Mouse (Mus musculus) thymus, postnatal 14 days (tissue): Measurements from ENCODE around the gene Gm43191.

ENCODE experiments used
- DNase-seq: peaks from one replicate; pipeline ENCODE4 v3.0.0; 2021

Gene Gm43191

DNA sequence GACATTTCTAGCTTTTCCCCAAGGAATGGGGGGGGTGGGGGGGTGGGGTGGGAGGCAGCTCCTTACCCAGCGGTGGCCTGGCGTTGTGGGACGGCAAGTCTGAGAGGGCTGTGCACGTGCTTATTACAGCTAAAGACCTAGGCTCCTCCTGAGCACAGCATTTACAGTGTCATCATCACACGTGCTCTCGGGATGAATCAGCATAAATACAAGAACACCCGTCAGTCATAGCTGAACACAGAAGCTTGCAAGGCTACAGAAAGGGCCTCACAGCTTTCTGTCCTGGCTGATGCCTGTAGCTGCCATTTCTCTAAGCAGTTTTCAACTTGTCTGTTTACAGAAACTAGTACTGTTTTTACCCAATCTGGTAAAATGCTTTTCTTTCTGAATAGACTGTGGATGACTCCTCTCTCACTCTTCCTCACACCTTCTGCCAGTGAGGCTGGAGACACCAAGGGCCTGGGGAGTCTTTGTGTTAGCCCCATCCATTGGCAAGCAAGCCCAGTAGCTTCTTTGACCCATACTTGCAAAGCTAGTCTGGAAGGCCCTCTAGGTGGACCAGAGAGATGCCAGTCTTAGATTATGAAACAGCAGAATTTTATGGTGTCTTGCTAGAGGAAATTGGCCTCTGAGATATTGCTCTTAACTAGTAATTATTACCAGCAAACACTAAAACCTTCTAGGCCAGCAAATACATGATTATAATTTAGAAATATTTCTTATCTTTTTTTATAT is 60.3 kb downstream of the Gm43191 start:
- no peak for DNase-seq

DNA sequence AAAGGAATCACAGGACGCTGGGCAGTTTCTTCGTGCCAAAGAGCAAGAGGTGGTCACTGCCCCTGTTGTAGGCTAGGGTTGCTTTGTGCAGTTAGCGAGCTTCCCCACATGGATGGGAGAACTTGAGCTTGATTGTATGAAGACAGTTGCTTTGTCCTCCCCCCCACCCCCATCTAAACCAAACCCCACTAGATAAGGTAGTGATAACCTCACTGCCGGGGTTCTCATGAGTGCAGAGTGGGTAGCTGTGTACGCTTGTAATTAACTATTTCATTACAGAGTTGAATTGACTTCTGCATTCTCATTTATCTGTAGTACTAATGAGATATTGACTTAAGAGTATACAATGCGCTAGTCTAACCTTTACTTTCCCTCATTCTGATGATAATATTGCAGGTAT is 62.2 kb downstream of the Gm43191 start:
- DNase-seq: no peak

GRCm38 (mm10) chr3:116615318-116616068 is 65.6 kb downstream of the Gm43191 start:
- DNase-seq: no peak

DNA sequence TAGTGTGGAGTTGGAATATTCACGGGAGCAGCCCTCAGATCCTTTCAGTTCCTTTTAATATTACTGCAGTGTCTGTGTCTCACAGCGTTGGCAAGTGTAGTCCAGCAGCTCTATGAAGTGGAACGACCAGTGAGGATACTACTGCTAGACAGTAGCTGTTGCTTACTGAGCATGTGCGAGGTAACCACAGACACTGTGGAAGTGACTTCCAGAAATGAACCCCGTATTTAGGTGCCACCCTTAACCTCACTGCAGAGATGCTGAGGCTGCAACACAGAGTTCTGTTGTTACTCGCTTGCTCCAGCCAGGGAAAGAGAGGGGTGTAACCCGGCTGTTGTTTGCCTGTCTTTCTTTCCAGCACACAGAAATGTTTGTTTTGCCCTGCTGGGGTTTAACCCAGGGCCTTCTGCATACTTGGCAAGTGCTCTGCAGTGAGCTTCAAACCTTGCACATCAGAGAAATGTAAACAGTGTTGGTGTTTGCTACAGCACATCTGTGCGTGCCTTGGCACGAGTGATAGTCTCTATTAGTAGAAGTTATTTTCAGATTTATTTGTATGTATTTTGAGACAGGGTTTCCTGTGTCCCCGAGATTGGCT is 66.7 kb downstream of the Gm43191 start, which contains the start of gene Trmt13:
TSS of gene Trmt13 (minus strand) at position 293 of the 598 bp plus-strand sequence.
- no peak for DNase-seq

GRCm38 (mm10) chr3:116604570-116604969 is 76.5 kb downstream of the Gm43191 start:
- no peak for DNase-seq

- no peak for DNase-seq
These were observed 79.3 kb downstream of the Gm43191 start for GRCm38 (mm10) chr3:116601781-116602180.

- DNase-seq: no peak
These were observed 80.1 kb downstream of the Gm43191 start for GRCm38 (mm10) chr3:116601005-116601404.

DNA sequence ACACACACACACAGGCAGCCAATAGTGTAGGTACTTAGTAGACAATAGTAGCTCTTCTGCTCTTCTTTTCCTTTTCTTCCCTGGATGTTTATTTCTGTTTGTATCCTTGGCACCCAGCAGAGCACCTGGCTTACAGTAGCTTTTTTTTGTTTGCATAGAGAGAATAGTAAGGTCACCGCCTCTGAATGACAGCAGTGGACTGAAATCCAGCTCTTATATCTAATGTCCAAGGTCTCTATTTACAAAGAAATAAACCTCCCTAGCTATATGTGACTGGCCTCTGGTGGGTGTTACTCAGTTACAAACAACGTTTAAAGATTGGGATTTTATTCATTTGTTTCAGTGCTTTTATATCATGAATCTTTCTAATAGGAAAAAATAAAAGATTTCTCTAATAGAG is 81.4 kb downstream of the Gm43191 start:
- DNase-seq: no peak

DNA sequence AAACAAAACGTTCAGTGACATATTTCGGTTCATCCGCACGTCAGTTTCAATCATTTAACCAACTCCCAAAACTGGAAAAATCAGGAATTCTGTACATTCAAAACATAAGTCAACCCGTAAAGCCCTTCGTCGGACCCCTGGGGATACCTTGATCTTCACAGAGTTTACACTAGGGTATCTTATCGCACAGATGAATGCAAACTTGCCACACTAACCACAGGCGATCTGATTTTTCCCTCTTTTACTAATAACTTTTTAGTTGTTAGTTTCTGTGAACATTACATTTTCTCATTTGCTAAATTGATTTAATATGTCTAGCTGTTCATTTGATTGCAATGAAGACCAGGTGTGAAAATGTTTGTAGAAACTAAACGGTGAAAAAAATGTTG is 85.5 kb downstream of the Gm43191 start:
- no peak for DNase-seq

- DNase-seq: peak; percentile 98
These were observed 86.1 kb downstream of the Gm43191 start, which contains the start of gene Sass6 for GRCm38 (mm10) chr3:116594728-116595602. Sass6 (plus strand) TSS chr3:116594982.

- no peak for DNase-seq
These were observed 86.9 kb downstream of the Gm43191 start for GRCm38 (mm10) chr3:116594076-116594727.
